Mouse (Mus musculus) lung, postnatal 0 days (tissue): ENCODE results near the gene Tmem209.

Experiments
- CTCF ChIP-seq: IDR thresholded peaks from 2 replicates; pipeline ENCODE4 v1.5.1; 2016; ENCODE audit warnings: antibody characterized with exemption, mild to moderate bottlenecking
- EP300 ChIP-seq: IDR thresholded peaks from 2 replicates; pipeline ENCODE4 v1.6.1; 2016; ENCODE audit warnings: antibody characterized with exemption, mild to moderate bottlenecking, control low read depth

DNA sequence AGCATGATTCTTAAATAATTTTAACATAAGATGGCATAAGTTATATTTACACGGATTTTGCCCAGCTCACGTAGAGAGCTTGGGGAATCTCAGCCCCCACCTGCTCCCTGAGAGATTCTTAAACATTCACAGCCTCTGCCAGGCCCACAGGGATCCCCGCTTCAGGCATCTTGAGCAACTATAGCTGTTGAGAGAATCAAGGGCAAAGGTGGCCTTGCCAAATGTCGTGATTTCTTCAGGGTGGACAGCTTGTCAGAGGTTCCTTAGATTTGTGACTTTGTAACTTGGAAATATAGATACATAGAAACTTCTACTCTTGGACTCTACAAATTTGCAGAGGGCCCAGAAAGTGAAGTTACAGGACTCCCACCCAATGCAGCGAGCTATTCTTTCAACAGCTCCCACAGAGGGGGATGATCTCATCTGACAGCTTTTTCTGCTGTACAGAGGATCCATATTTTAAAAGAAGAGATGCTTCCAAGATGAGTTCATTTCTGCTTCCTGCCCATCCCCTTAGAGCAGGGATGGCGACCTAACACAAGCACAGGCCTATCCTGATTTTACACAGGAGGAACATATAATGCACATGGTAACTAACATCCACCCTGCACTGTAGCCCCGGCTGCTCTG is 43.9 kb upstream of the Tmem209 start:
- TF ChIP-seq CTCF = no peak
- no peak for TF ChIP-seq EP300
